In the genomic region with DNA sequence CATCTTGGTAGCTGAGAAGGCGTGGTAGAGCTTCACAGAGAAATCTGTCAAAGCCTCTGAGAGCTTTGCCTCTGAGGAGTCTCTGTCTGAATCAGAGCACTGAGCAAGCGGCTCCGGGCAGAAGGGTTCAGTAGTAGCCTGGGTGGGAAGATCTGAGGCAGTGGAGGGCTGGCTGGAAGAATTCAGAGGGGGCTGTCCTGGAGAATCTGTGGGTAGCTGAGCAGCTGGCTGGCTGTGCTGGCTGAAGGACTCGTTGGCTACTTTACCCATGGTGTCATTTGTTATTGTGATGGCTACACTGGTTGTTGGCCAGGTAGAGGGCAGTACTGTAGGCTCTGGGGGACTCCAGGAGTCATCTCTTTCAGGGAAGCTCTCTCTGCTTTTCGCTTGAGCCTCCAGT, we compare ENCODE assay signal across 21 mouse cellular contexts. TPM values are rescaled to one million over a fixed set of nuclear protein-coding genes. Genes with fewer than 3 reads are reported as not detected.
A peak's percentile ranks its signal among the peaks of the same experiment; 100 is the strongest.
DNase-seq lines count a peak whose midpoint lies in the region; ATAC-seq lines count a peak whose summit lies in the region.
"Had no signal": no experiment of that assay in that cellular context is flagged by ENCODE, and none has a peak within 500 bp of the region (broad histone marks: within the 10 kb centered on the region; RNA-seq: fewer than 3 reads in every experiment).

No protein-coding gene starts in this region.

- no peaks in the 10 kb centered on the region for H3K9me3 ChIP-seq in heart, embryonic 10.5 days
- no peaks in the 10 kb centered on the region for H3K9me3 ChIP-seq in limb, embryonic 12.5 days
- no peaks in the 10 kb centered on the region for H3K9me3 ChIP-seq in limb, embryonic 10.5 days (replicated peaks)
- H3K9me3 ChIP-seq: embryonic facial prominence, embryonic 12.5 days; forebrain, embryonic 15.5 days; hindbrain, embryonic 15.5 days; intestine, embryonic 15.5 days; midbrain, embryonic 13.5 days; neural tube, embryonic 13.5 days had no signal

- H3K27ac ChIP-seq in heart, embryonic 10.5 days = no peak overlapping the region
- no peak overlapping the region for H3K27ac ChIP-seq in limb, embryonic 12.5 days
- H3K27ac ChIP-seq in limb, embryonic 10.5 days = no peak overlapping the region
- H3K27ac ChIP-seq: embryonic facial prominence, embryonic 12.5 days; forebrain, embryonic 15.5 days; hindbrain, embryonic 15.5 days; intestine, embryonic 15.5 days; midbrain, embryonic 13.5 days; neural tube, embryonic 13.5 days had no signal

- peak; percentile 94 for DNase-seq in heart, adult 11 months
- no peak for DNase-seq in heart, embryonic 10.5 days (ENCODE audit: low spot score)
- no peak for DNase-seq in limb, embryonic 10.5 days (ENCODE audit: low spot score)
- DNase-seq in lung, postnatal 10 days = peak; percentile 5
- no peak for DNase-seq in lung, postnatal 14 days
- DNase-seq: adrenal gland, postnatal 36 days; cerebellum, adult 8-10 months; heart, postnatal 14 days; right cerebral cortex, adult 18-20 months; thymus, postnatal 14 days had no signal

- WGBS in heart, embryonic 10.5 days = 77% methylated on average over 5 of the region's 5 CpGs
- WGBS in limb, embryonic 12.5 days = 81% methylated on average over 5 of the region's 5 CpGs
- 73% methylated on average over 5 of the region's 5 CpGs for WGBS in limb, embryonic 10.5 days

- no peak for ATAC-seq in limb, embryonic 12.5 days (ENCODE audit: insufficient number of reproducible peaks, insufficient read depth, low FRiP score, low TSS enrichment, low read depth)
- ATAC-seq in erythroid progenitor cell, adult 5-6 weeks (replicated peaks; ENCODE audit: low FRiP score, poor library complexity, severe bottlenecking) = no peak
- ATAC-seq: forebrain, embryonic 15.5 days; intestine, embryonic 15.5 days; midbrain, embryonic 13.5 days had no signal

- no peaks in the 10 kb centered on the region for H3K36me3 ChIP-seq in heart, embryonic 10.5 days
- H3K36me3 ChIP-seq in limb, embryonic 12.5 days = no peaks in the 10 kb centered on the region
- H3K36me3 ChIP-seq in limb, embryonic 10.5 days = no peaks in the 10 kb centered on the region
- H3K36me3 ChIP-seq: embryonic facial prominence, embryonic 12.5 days; forebrain, embryonic 15.5 days; hindbrain, embryonic 15.5 days; intestine, embryonic 15.5 days had no signal

- H3K27me3 ChIP-seq in heart, embryonic 10.5 days (ENCODE audit: insufficient read depth, poor library complexity, severe bottlenecking) = 0 out of 2 replicates have a peak, but pooled peaks cover 4% of the 10 kb centered on the region
- no peaks in the 10 kb centered on the region for H3K27me3 ChIP-seq in limb, embryonic 12.5 days
- no peaks in the 10 kb centered on the region for H3K27me3 ChIP-seq in limb, embryonic 10.5 days (ENCODE audit: low read depth, poor library complexity, severe bottlenecking)
- H3K27me3 ChIP-seq: embryonic facial prominence, embryonic 12.5 days; forebrain, embryonic 15.5 days; hindbrain, embryonic 15.5 days; intestine, embryonic 15.5 days; midbrain, embryonic 13.5 days; neural tube, embryonic 13.5 days had no signal

- H3K9ac ChIP-seq in limb, embryonic 12.5 days (replicated peaks) = 0 out of 2 replicates have a peak overlapping the region, but pooled peaks have one; percentile 27
- H3K9ac ChIP-seq: embryonic facial prominence, embryonic 12.5 days; forebrain, embryonic 15.5 days; hindbrain, embryonic 15.5 days; intestine, embryonic 15.5 days; midbrain, embryonic 13.5 days; neural tube, embryonic 13.5 days had no signal

- no peak overlapping the region for H3K4me2 ChIP-seq in limb, embryonic 12.5 days
- H3K4me2 ChIP-seq: embryonic facial prominence, embryonic 12.5 days; forebrain, embryonic 15.5 days; liver, embryonic 11.5 days had no signal

- H3K4me3 ChIP-seq in heart, embryonic 10.5 days = no peak overlapping the region
- no peak overlapping the region for H3K4me3 ChIP-seq in limb, embryonic 12.5 days (replicated peaks)
- no peak overlapping the region for H3K4me3 ChIP-seq in limb, embryonic 10.5 days
- H3K4me3 ChIP-seq: embryonic facial prominence, embryonic 12.5 days; erythroblast, embryonic 14.5 days; forebrain, embryonic 15.5 days; hindbrain, embryonic 15.5 days; intestine, embryonic 15.5 days; midbrain, embryonic 13.5 days; neural tube, embryonic 13.5 days had no signal

- peaks cover 15% of the 10 kb centered on the region for H3K4me1 ChIP-seq in heart, embryonic 10.5 days
- H3K4me1 ChIP-seq in limb, embryonic 12.5 days (replicated peaks) = peaks cover 14% of the 10 kb centered on the region
- H3K4me1 ChIP-seq in limb, embryonic 10.5 days = peaks cover 16% of the 10 kb centered on the region

RNA-seq across cellular contexts. Expression of a gene that starts 2.0 kb away (rescaled TPM):
- 22.0 and 28.5 TPM in 2 replicates for polyA plus RNA-seq in heart, embryonic 10.5 days (2016; fragmentation: Nextera tagmentation; extraction: Ambion mirVana)
- polyA plus RNA-seq in limb, embryonic 12.5 days (2016; fragmentation: Nextera tagmentation; extraction: Ambion mirVana) = 11.5 and 14.3 TPM in 2 replicates
- 9.3 and 10.8 TPM in 2 replicates for polyA plus RNA-seq in limb, embryonic 10.5 days (2016; fragmentation: Nextera tagmentation; extraction: Ambion mirVana)
- 0.72 and 12.6 TPM in 2 replicates for total RNA-seq in erythroid progenitor cell, adult 5-6 weeks (2015; ENCODE audit: low replicate concordance)
- 1.8 and 3.8 TPM in 2 replicates for total RNA-seq in erythroid progenitor cell, adult 5-6 weeks (2017; ENCODE audit: low replicate concordance)
- total RNA-seq: granulocyte monocyte progenitor cell, adult 5-6 weeks had no signal
- polyA plus RNA-seq: erythroblast, embryonic 14.5 days had no signal

RNA-seq across cellular contexts. Expression of a gene that starts 25.4 kb away (rescaled TPM):
- polyA plus RNA-seq in heart, embryonic 10.5 days (2016; fragmentation: Nextera tagmentation; extraction: Ambion mirVana) = 51.3 and 65.3 TPM in 2 replicates
- 23.2 and 29.0 TPM in 2 replicates for polyA plus RNA-seq in limb, embryonic 12.5 days (2016; fragmentation: Nextera tagmentation; extraction: Ambion mirVana)
- polyA plus RNA-seq in limb, embryonic 10.5 days (2016; fragmentation: Nextera tagmentation; extraction: Ambion mirVana) = 17.6 and 19.2 TPM in 2 replicates
- 424 and 462 TPM in 2 replicates for total RNA-seq in erythroid progenitor cell, adult 5-6 weeks (2015; ENCODE audit: low replicate concordance)
- 282 and 312 TPM in 2 replicates for total RNA-seq in erythroid progenitor cell, adult 5-6 weeks (2017; ENCODE audit: low replicate concordance)

RNA-seq across cellular contexts. Expression of a gene that starts 29.7 kb away (rescaled TPM):
- 6.9 and 7.3 TPM in 2 replicates for polyA plus RNA-seq in heart, embryonic 10.5 days (2016; fragmentation: Nextera tagmentation; extraction: Ambion mirVana)
- 10.4 and 14.8 TPM in 2 replicates for polyA plus RNA-seq in limb, embryonic 12.5 days (2016; fragmentation: Nextera tagmentation; extraction: Ambion mirVana)
- 7.6 and 8.2 TPM in 2 replicates for polyA plus RNA-seq in limb, embryonic 10.5 days (2016; fragmentation: Nextera tagmentation; extraction: Ambion mirVana)
- total RNA-seq in erythroid progenitor cell, adult 5-6 weeks (2015; ENCODE audit: low replicate concordance) = not detected in 2 replicates
- total RNA-seq in erythroid progenitor cell, adult 5-6 weeks (2017; ENCODE audit: low replicate concordance) = not detected in 2 replicates
- total RNA-seq: granulocyte monocyte progenitor cell, adult 5-6 weeks had no signal

RNA-seq across cellular contexts. Expression of a gene that starts 39.3 kb away (rescaled TPM):
- 6.4 and 6.8 TPM in 2 replicates for polyA plus RNA-seq in heart, embryonic 10.5 days (2016; fragmentation: Nextera tagmentation; extraction: Ambion mirVana)
- 13.9 and 14.1 TPM in 2 replicates for polyA plus RNA-seq in limb, embryonic 12.5 days (2016; fragmentation: Nextera tagmentation; extraction: Ambion mirVana)
- 5.7 and 9.6 TPM in 2 replicates for polyA plus RNA-seq in limb, embryonic 10.5 days (2016; fragmentation: Nextera tagmentation; extraction: Ambion mirVana)
- total RNA-seq in erythroid progenitor cell, adult 5-6 weeks (2015; ENCODE audit: low replicate concordance) = 377 and 399 TPM in 2 replicates
- 327 and 382 TPM in 2 replicates for total RNA-seq in erythroid progenitor cell, adult 5-6 weeks (2017; ENCODE audit: low replicate concordance)
- total RNA-seq: granulocyte monocyte progenitor cell, adult 5-6 weeks had no signal

RNA-seq across cellular contexts. Expression of a gene that starts 46.0 kb away (rescaled TPM):
- polyA plus RNA-seq in heart, embryonic 10.5 days (2016; fragmentation: Nextera tagmentation; extraction: Ambion mirVana) = 30.0 and 42.1 TPM in 2 replicates
- polyA plus RNA-seq in limb, embryonic 12.5 days (2016; fragmentation: Nextera tagmentation; extraction: Ambion mirVana) = 42.8 and 47.1 TPM in 2 replicates
- 57.8 and 58.8 TPM in 2 replicates for polyA plus RNA-seq in limb, embryonic 10.5 days (2016; fragmentation: Nextera tagmentation; extraction: Ambion mirVana)
- total RNA-seq in erythroid progenitor cell, adult 5-6 weeks (2015; ENCODE audit: low replicate concordance) = 67.4 and 70.0 TPM in 2 replicates
- total RNA-seq in erythroid progenitor cell, adult 5-6 weeks (2017; ENCODE audit: low replicate concordance) = 26.2 and 54.4 TPM in 2 replicates

Comparison
In these comparisons a context has a peak if more than half of its experiments do, and no peak if none do; other contexts are left out.
1. DNase-seq: peak in heart, adult 11 months (single experiment) and lung, postnatal 10 days (single experiment); none in heart, embryonic 10.5 days (single experiment), limb, embryonic 10.5 days (single experiment) and lung, postnatal 14 days (single experiment).